Mouse (Mus musculus): ENCODE measurements at regions not wholly inside any gene's neighbourhood (a gene's known extent, or its start where the extent isn't known, plus 50 kb on each side); places are given as distances from the start of the nearest gene placed in this dataset.
"Not testable (repeated sequence)": the region's sequence is repeated elsewhere in the genome, so short reads cannot be mapped to it uniquely, and the experiment has no call there.

- DNase-seq (ENCODE audit: low spot score): no peak
These were observed 64.1 kb upstream of the Rmdn2 start for GRCm38 (mm10) chr17:79547524-79547923.

DNA sequence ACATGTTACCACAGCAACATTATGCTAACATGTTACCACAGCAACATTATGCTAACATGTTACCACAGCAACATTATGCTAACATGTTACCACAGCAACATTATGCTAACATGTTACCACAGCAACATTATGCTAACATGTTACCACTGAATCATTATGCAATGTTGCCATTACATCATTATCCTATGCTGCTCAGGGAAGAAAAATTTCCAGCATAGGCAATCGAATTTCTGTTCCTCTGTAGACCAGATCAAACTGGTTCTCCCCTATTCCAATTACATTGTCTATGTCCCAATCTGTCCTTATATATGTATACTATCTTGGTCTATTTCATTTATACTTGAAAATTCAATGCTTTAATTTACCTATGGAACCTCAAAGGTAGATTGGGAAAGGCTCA, 61.3 kb upstream of the Rmdn2 start:
- not testable (repeated sequence) for DNase-seq (ENCODE audit: low spot score)

DNA sequence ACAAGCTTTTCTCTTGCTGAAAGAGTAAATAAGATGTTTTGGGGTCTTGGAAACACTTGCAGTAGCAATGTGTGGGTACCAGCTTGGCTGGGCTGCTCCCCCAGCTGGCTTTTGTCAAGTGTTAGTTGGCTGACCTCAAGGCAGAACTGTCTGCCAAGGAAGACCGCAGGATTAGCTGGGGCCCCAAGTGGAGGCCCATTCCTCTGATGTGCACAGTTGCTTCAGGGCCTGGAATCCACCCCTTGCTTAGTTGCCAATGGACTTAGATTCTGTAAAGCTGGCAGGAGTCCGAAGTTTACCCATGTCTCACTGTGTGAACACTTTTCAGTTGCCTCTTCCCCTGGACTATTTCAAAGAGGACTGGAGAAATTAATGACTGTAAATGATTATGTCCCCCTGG, 57.8 kb upstream of the Rmdn2 start:
- no peak for DNase-seq (ENCODE audit: low spot score)

DNA sequence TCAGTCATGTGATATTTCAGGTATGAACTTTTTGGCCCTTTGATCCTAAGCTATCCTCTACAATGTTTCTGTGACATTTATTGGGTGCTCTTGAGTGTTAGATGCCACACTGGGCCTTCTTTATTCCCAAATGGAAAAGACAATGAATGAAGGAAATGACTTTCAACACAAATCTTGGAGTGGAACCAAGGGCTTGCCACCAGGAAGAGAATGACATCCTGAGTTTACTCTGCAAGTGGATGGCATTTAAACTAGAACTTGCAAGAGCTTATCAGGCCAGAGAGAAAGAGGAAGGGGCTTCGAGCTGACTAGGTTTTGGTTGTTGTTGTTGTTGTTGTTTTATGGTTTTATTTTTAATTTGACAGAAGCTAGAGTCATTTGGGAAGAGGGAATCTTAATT, 56.1 kb upstream of the Rmdn2 start:
- no peak for DNase-seq (ENCODE audit: low spot score)

Data from embryo, embryonic 10 days (tissue).